Mouse (Mus musculus) layer of hippocampus, postnatal 36 days (tissue): ENCODE data around the gene Mup13. TPM values are rescaled to one million over a fixed set of nuclear protein-coding genes. Genes with fewer than 3 reads are reported as not detected.
"Not testable (repeated sequence)": the region's sequence is repeated elsewhere in the genome, so short reads cannot be mapped to it uniquely, and the experiment has no call there.

Experiments
- DNase-seq, 2 experiments: peaks; one replicate each; pipeline ENCODE4 v3.0.0; 2022
- total RNA-seq, 2 experiments: library from RNA; stranded (reverse); gene quantifications; 2 replicates each; pipeline ENCODE4 v1.2.3; 2021

Mup13 gene
- total RNA-seq: not detected

DNA sequence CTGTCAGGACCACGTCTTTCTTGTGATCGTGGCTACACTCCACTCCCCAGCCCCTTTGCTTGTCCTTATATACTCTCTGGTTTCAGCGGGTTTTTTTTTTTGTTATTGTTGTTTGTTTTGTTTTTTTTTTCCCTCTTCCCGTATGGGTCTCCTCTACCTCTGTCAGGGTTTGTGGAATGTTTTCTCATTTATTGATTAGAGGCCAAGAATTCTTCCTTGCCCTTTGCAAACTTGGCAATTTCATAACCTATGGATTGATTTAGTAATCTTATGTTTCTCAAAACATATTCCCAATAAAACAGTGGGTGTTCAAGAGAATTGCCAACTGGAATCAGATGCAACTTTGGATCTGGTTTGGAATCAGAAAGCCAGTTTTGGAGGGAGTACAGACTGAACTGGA lies at the start of gene Mup13:
Mup13 (minus strand) TSS at position 101 of the 400 bp plus-strand sequence.
- DNase-seq: not testable (repeated sequence)

Other genes with a start within 250 kb of the Mup13 start
- gene Mup14, start 75.7 kb upstream of the Mup13 start, total RNA-seq: not detected
- gene Mup15, start 211.5 kb upstream of the Mup13 start, total RNA-seq: not detected